Comparison of ENCODE assay signal across 16 mouse cellular contexts in genomic region chr1:187653390-187653789, GRCm38 (mm10). TPM values are rescaled to one million over a fixed set of nuclear protein-coding genes. Genes with fewer than 3 reads are reported as not detected.
A peak's percentile ranks its signal among the peaks of the same experiment; 100 is the strongest.
DNase-seq lines count a peak whose midpoint lies in the region; ATAC-seq and TF ChIP-seq lines count a peak whose summit lies in the region.
"Had no signal": no experiment of that assay in that cellular context is flagged by ENCODE, and none has a peak within 500 bp of the region (broad histone marks: within the 10 kb centered on the region; RNA-seq: fewer than 3 reads in every experiment).

No protein-coding gene starts in this region.

- H3K27me3 ChIP-seq in heart, embryonic 12.5 days (replicated peaks) = no peaks in the 10 kb centered on the region
- H3K27me3 ChIP-seq in liver, adult 2 months (ENCODE audit: control insufficient read depth, insufficient read depth, low read length) = no peaks in the 10 kb centered on the region
- no peaks in the 10 kb centered on the region for H3K27me3 ChIP-seq in liver, postnatal 0 days (ENCODE audit: insufficient read depth, low read length)
- H3K27me3 ChIP-seq in kidney, embryonic 15.5 days = no peaks in the 10 kb centered on the region

- no peaks in the 10 kb centered on the region for H3K9me3 ChIP-seq in heart, embryonic 12.5 days (replicated peaks)
- H3K9me3 ChIP-seq in liver, postnatal 0 days (ENCODE audit: low read length) = no peaks in the 10 kb centered on the region
- no peaks in the 10 kb centered on the region for H3K9me3 ChIP-seq in kidney, embryonic 15.5 days (replicated peaks)
- H3K9me3 ChIP-seq: liver, embryonic 15.5 days had no signal

- 14% methylated on average over 9 of the region's 9 CpGs for WGBS in heart, embryonic 12.5 days
- WGBS in liver, adult 2 months = 55% methylated on average over 9 of the region's 9 CpGs
- 18% methylated on average over 9 of the region's 9 CpGs for WGBS in liver, postnatal 0 days (ENCODE audit: insufficient replicate concordance)
- 32% methylated on average over 9 of the region's 9 CpGs for WGBS in kidney, embryonic 15.5 days

- TF ChIP-seq CTCF in liver, adult 2 months (IDR thresholded peaks at IDR 0.05; ENCODE audit: low read depth, low read length) = no peak
- no peak for TF ChIP-seq CTCF in liver, postnatal 0 days (IDR thresholded peaks at IDR 0.05; ENCODE audit: low read depth)

- H3K9ac ChIP-seq in heart, embryonic 12.5 days = peak overlapping the region; percentile 95; the same call in 1 of the 2 replicates
- H3K9ac ChIP-seq in liver, adult 2 months (ENCODE audit: low read depth, low read length) = no peak overlapping the region
- H3K9ac ChIP-seq in liver, postnatal 0 days (replicated peaks) = no peak overlapping the region
- H3K9ac ChIP-seq in kidney, embryonic 15.5 days = no peak overlapping the region
- H3K9ac ChIP-seq: liver, embryonic 15.5 days had no signal

- TF ChIP-seq EP300 in liver, postnatal 0 days (IDR thresholded peaks at IDR 0.05; ENCODE audit: low read depth) = no peak

- no peaks in the 10 kb centered on the region for H3K79me2 ChIP-seq in liver, adult 2 months (ENCODE audit: control insufficient read depth, insufficient read depth, low read length)

- DNase-seq in heart, postnatal 14 days = no peak
- DNase-seq in liver, adult 2 months (ENCODE audit: extremely low read depth, low read depth, low spot score) = peak; percentile 26
- no peak for DNase-seq in liver, postnatal 0 days
- DNase-seq in cerebellum, postnatal 14 days = no peak
- no peak for DNase-seq in urinary bladder, adult 18-20 months (ENCODE audit: low spot score in 2 of 2)
- DNase-seq: cerebellum, postnatal 25 days; gastrocnemius, postnatal 36 days had no signal

- peak overlapping the region; percentile 96 for H3K27ac ChIP-seq in heart, embryonic 12.5 days (ENCODE audit: poor library complexity, severe bottlenecking)
- no peak overlapping the region; the same call in 1 of the 2 replicates for H3K27ac ChIP-seq in liver, adult 2 months (replicated peaks; ENCODE audit: insufficient read depth, low read depth, low read length)
- no peak overlapping the region for H3K27ac ChIP-seq in liver, postnatal 0 days (ENCODE audit: low read depth)
- peak overlapping the region; percentile 55; the same call in 1 of the 2 replicates for H3K27ac ChIP-seq in kidney, embryonic 15.5 days
- H3K27ac ChIP-seq: liver, embryonic 15.5 days; stomach, postnatal 0 days had no signal

- H3K4me3 ChIP-seq in heart, embryonic 12.5 days = peak overlapping the region; percentile 5; the same call in 1 of the 2 replicates
- no peak overlapping the region for H3K4me3 ChIP-seq in liver, adult 2 months (ENCODE audit: insufficient read depth, low read depth, low read length)
- H3K4me3 ChIP-seq in liver, postnatal 0 days (ENCODE audit: low read depth, low read length) = no peak overlapping the region
- no peak overlapping the region for H3K4me3 ChIP-seq in kidney, embryonic 15.5 days (replicated peaks)
- H3K4me3 ChIP-seq: liver, embryonic 15.5 days had no signal

- H3K4me1 ChIP-seq in heart, embryonic 12.5 days (replicated peaks) = peaks cover 39% of the 10 kb centered on the region
- H3K4me1 ChIP-seq in liver, adult 2 months (ENCODE audit: control insufficient read depth, insufficient read depth, low read length) = peaks cover 6% of the 10 kb centered on the region; the same call in 1 of the 2 replicates
- H3K4me1 ChIP-seq in liver, postnatal 0 days (ENCODE audit: insufficient read depth) = peaks cover 9% of the 10 kb centered on the region; the same call in 1 of the 2 replicates
- H3K4me1 ChIP-seq in kidney, embryonic 15.5 days = peaks cover 23% of the 10 kb centered on the region
- H3K4me1 ChIP-seq: liver, embryonic 15.5 days had no signal

- intact Hi-C loops in heart, postnatal 14 days (cut with DNase I) = no loop called here

- no peak for ATAC-seq in heart, embryonic 12.5 days (ENCODE audit: insufficient number of reproducible peaks, low FRiP score)
- no peak for ATAC-seq in liver, postnatal 0 days
- ATAC-seq in common myeloid progenitor, adult 5-6 weeks (replicated peaks; ENCODE audit: low read depth, poor library complexity, severe bottlenecking) = peak; percentile 86
- 0 out of 2 replicates have a peak, but pooled peaks have one; percentile 16 for ATAC-seq in kidney, embryonic 15.5 days (replicated peaks; ENCODE audit: low FRiP score)
- ATAC-seq: activated CD4-positive, CD25-positive, alpha-beta regulatory T cell, adult 4 months; forebrain, embryonic 16.5 days had no signal

- TF ChIP-seq POLR2A in liver, adult 2 months (IDR thresholded peaks at IDR 0.05; ENCODE audit: extremely low read depth, insufficient read depth, low read length) = no peak

- H3K36me3 ChIP-seq in heart, embryonic 12.5 days = no peaks in the 10 kb centered on the region
- H3K36me3 ChIP-seq in liver, adult 2 months (ENCODE audit: control insufficient read depth, insufficient read depth, low read length) = no peaks in the 10 kb centered on the region
- no peaks in the 10 kb centered on the region for H3K36me3 ChIP-seq in liver, postnatal 0 days (replicated peaks; ENCODE audit: insufficient read depth, low read length)
- H3K36me3 ChIP-seq in kidney, embryonic 15.5 days = no peaks in the 10 kb centered on the region
- H3K36me3 ChIP-seq: liver, embryonic 15.5 days had no signal

- H3K4me2 ChIP-seq in heart, embryonic 12.5 days = peak overlapping the region; percentile 87
- H3K4me2 ChIP-seq in liver, postnatal 0 days (ENCODE audit: low read depth, low read length) = no peak overlapping the region
- H3K4me2 ChIP-seq in kidney, embryonic 15.5 days = peak overlapping the region; percentile 20; the same call in 1 of the 2 replicates
- H3K4me2 ChIP-seq: liver, embryonic 15.5 days had no signal

RNA-seq across cellular contexts. Expression of gene Esrrg, which starts 44.8 kb away (rescaled TPM):
- polyA plus RNA-seq in heart, embryonic 12.5 days (2016; fragmentation: Nextera tagmentation; extraction: Ambion mirVana) = 33.3 and 39.3 TPM in 2 replicates
- 10 to 100 TPM; 35.6 to 36.4 TPM for total RNA-seq in heart, postnatal 14 days (2021)
- 1.5 and 4.2 TPM in 2 replicates for total RNA-seq in liver, adult 2 months (2014; rRNA removed)
- 1.1 and 1.4 TPM in 2 replicates for polyA plus RNA-seq in liver, adult 2 months (2012; rRNA removed)
- polyA plus RNA-seq in liver, postnatal 0 days (2015; fragmentation: Nextera tagmentation; extraction: Ambion mirVana) = 0.05 and 0.11 TPM in 2 replicates
- total RNA-seq in common myeloid progenitor, adult 5-6 weeks (2017) = not detected in 2 replicates
- polyA plus RNA-seq in kidney, embryonic 15.5 days (2015; fragmentation: Nextera tagmentation; extraction: Ambion mirVana) = 27.1 and 29.2 TPM in 2 replicates
- total RNA-seq: monocyte, adult 5-6 weeks had no signal
- polyA plus RNA-seq: activated CD4-positive, CD25-positive, alpha-beta regulatory T cell, adult 4 months; C2C12 had no signal

Comparison
In these comparisons a context has a peak if more than half of its experiments do, and no peak if none do; other contexts are left out.
1. ATAC-seq: peak in common myeloid progenitor, adult 5-6 weeks (single experiment) and kidney, embryonic 15.5 days (single experiment); none in heart, embryonic 12.5 days (single experiment) and liver, postnatal 0 days (single experiment).
2. H3K27ac ChIP-seq: peak in heart, embryonic 12.5 days (single experiment) and kidney, embryonic 15.5 days (single experiment); none in liver, adult 2 months (single experiment) and liver, postnatal 0 days (single experiment).
3. RNA of gene Esrrg, which starts 44.8 kb away (polyA plus RNA-seq): 33.3 to 39.3 TPM in heart, embryonic 12.5 days and 27.1 to 29.2 TPM in kidney, embryonic 15.5 days; 1.1 to 1.4 TPM in liver, adult 2 months and 0.05 to 0.11 TPM in liver, postnatal 0 days; every median in the first group is over 10 times any median in the second.